Mouse (Mus musculus): Measurements from ENCODE around the gene Scgb1b7. TPM values are rescaled to one million over a fixed set of nuclear protein-coding genes. Genes with fewer than 3 reads are reported as not detected.
"Not testable (repeated sequence)": the region's sequence is repeated elsewhere in the genome, so short reads cannot be mapped to it uniquely, and the experiment has no call there.

Gene Scgb1b7
- polyA plus RNA-seq (2015; fragmentation: Nextera tagmentation; extraction: Ambion mirVana): not detected in 2 replicates

- H3K4me2 ChIP-seq (replicated peaks); ATAC-seq (ENCODE audit: low FRiP score, low read depth); H3K4me3 ChIP-seq; H3K36me3 ChIP-seq; H3K9ac ChIP-seq; H3K27ac ChIP-seq; H3K27me3 ChIP-seq; H3K9me3 ChIP-seq; H3K4me1 ChIP-seq: not testable (repeated sequence)
- WGBS: 91% methylated on average over 3 of the region's 5 CpGs
Observed at GRCm38 (mm10) chr7:31712365-31712764, at the start of gene Scgb1b7. TSS of gene Scgb1b7 (plus strand) at chr7:31712665.

- H3K9me3 ChIP-seq: peaks cover 12% of the 10 kb centered on the region; the same call in 1 of the 2 replicates
- H3K27ac ChIP-seq; ATAC-seq (ENCODE audit: low FRiP score, low read depth); H3K4me2 ChIP-seq (replicated peaks); H3K4me1 ChIP-seq; H3K27me3 ChIP-seq; H3K9ac ChIP-seq; H3K36me3 ChIP-seq; H3K4me3 ChIP-seq: not testable (repeated sequence)
Observed at GRCm38 (mm10) chr7:31705657-31706056, 6.8 kb upstream of the Scgb1b7 start, which contains the start of gene Scgb2b7. TSS of gene Scgb2b7 (minus strand) at chr7:31705757.

Other genes with a start within 250 kb of the Scgb1b7 start
- gene Scgb2b7, start 6.9 kb upstream of the Scgb1b7 start, polyA plus RNA-seq (2015; fragmentation: Nextera tagmentation; extraction: Ambion mirVana): not detected in 2 replicates

Measured in limb, embryonic 13.5 days (tissue).